Mouse (Mus musculus) liver, postnatal 0 days (tissue): ENCODE measurements at regions not wholly inside any gene's neighbourhood (a gene's known extent, or its start where the extent isn't known, plus 50 kb on each side); places are given as distances from the start of the nearest gene placed in this dataset.

Experiments used
- CTCF ChIP-seq: sonication (generic); IDR thresholded peaks from 2 replicates; pipeline ENCODE4 v1.5.1; 2016; ENCODE audit warnings: antibody characterized with exemption, low read depth
- EP300 ChIP-seq: IDR thresholded peaks from 2 replicates; pipeline ENCODE4 v1.6.1; 2016; ENCODE audit warnings: antibody characterized with exemption, low read depth, mild to moderate bottlenecking

- TF ChIP-seq CTCF = no peak
- no peak for TF ChIP-seq EP300
Observed at GRCm38 (mm10) chr3:102683541-102683940, 50.8 kb upstream of the Tspan2 start.
